Mouse (Mus musculus) kidney, postnatal 0 days (tissue): Measurements from ENCODE around the gene Lekr1. TPM values are rescaled to one million over a fixed set of nuclear protein-coding genes. Genes with fewer than 3 reads are reported as not detected.

ENCODE experiments used
- ATAC-seq: fragments of 200-750 bp; cut with Nextera tagmentation; replicated peaks from 2 replicates; pipeline ENCODE4 v1.8.0; 2017; ENCODE audit warnings: low read depth, moderate number of reproducible peaks, moderate TSS enrichment, moderate library complexity; ENCODE audit not compliant: low FRiP score
- DNase-seq: peaks from one replicate; pipeline ENCODE4 v3.0.0-alpha.2; 2016; ENCODE audit warnings: low spot score
- H3K27ac ChIP-seq: fragments of 300-500 bp; sonication (generic); 2 replicates; pipeline ENCODE4 v1.5.1; 2014; ENCODE audit warnings: mild to moderate bottlenecking
- H3K27me3 ChIP-seq: fragments of 300-500 bp; sonication (generic); 2 replicates; pipeline ENCODE4 v1.6.1; 2014; ENCODE audit warnings: low read length, mixed read lengths; ENCODE audit not compliant: insufficient read depth
- H3K36me3 ChIP-seq: fragments of 300-500 bp; sonication (generic); 2 replicates; pipeline ENCODE4 v1.6.1; 2014; ENCODE audit warnings: low read length, mixed read lengths; ENCODE audit not compliant: insufficient read depth
- H3K4me1 ChIP-seq: fragments of 300-500 bp; sonication (generic); replicated peaks from 2 replicates; pipeline ENCODE4 v1.6.1; 2014; ENCODE audit warnings: antibody characterized with exemption, low read length, mixed read lengths; ENCODE audit not compliant: insufficient read depth
- H3K4me2 ChIP-seq: fragments of 300-500 bp; sonication (generic); 2 replicates; pipeline ENCODE4 v1.6.1; 2014; ENCODE audit warnings: mild to moderate bottlenecking, low read length, moderate library complexity, mixed read lengths
- H3K4me3 ChIP-seq: fragments of 300-500 bp; sonication (generic); replicated peaks from 2 replicates; pipeline ENCODE4 v1.5.1; 2014; ENCODE audit warnings: low read depth, low read length
- H3K9ac ChIP-seq: fragments of 300-500 bp; sonication (generic); 2 replicates; pipeline ENCODE4 v1.6.1; 2014; ENCODE audit warnings: low read depth, low read length
- H3K9me3 ChIP-seq: fragments of 300-500 bp; sonication (generic); replicated peaks from 2 replicates; pipeline ENCODE4 v1.6.1; 2016; ENCODE audit warnings: low read length, inconsistent platforms, mixed read lengths
- CTCF ChIP-seq: IDR thresholded peaks from 2 replicates; pipeline ENCODE4 v1.5.1; 2016; ENCODE audit warnings: antibody characterized with exemption, low read depth, mild to moderate bottlenecking, moderate library complexity
- WGBS: fragments of 180-500 bp; shearing (Covaris S2); extraction: QIAGEN DNeasy Blood & Tissue Kit; methylation state at CpG from one replicate; pipeline ENCODE4 v1.1.7; 2014; 5-methylcytosine and 5-hydroxymethylcytosine counted together
- polyA plus RNA-seq: library from polyadenylated mRNA; unstranded; fragments of >200 nt; fragmentation: Nextera tagmentation; extraction: Ambion mirVana; gene quantifications from 2 replicates; pipeline ENCODE4 v1.2.1, GENCODE M21; 2015

Gene Lekr1
- polyA plus RNA-seq, 1 experiment from 2014 or later: 6.9 TPM

GRCm38 (mm10) chr3:65627021-65627706 is 38.9 kb upstream of the Lekr1 start:
- Histone ChIP-seq H3K4me1 (no peaks in the 10 kb centered on the region), H3K4me2 (no peak overlapping the region), H3K36me3 (no peaks in the 10 kb centered on the region), H3K27me3 (no peaks in the 10 kb centered on the region), H3K9me3 (no peaks in the 10 kb centered on the region), H3K4me3 (no peak overlapping the region), H3K9ac (no peak overlapping the region), H3K27ac (no peak overlapping the region)
- no peak for ATAC-seq
- 87% methylated on average over 6 of the region's 6 CpGs for WGBS
- DNase-seq: no peak
- TF ChIP-seq CTCF: no peak

GRCm38 (mm10) chr3:65627707-65628028 is 38.4 kb upstream of the Lekr1 start:
- no peak for DNase-seq
- no peaks in the 10 kb centered on the region for H3K36me3 ChIP-seq
- no peak for ATAC-seq
- H3K4me2 ChIP-seq: no peak overlapping the region
- H3K9me3 ChIP-seq: no peaks in the 10 kb centered on the region
- no peak overlapping the region for H3K9ac ChIP-seq
- H3K27me3 ChIP-seq: no peaks in the 10 kb centered on the region
- WGBS: 91% methylated on average over 2 of the region's 2 CpGs
- H3K4me1 ChIP-seq: no peaks in the 10 kb centered on the region
- TF ChIP-seq CTCF: no peak
- H3K4me3 ChIP-seq: no peak overlapping the region
- H3K27ac ChIP-seq: no peak overlapping the region

GRCm38 (mm10) chr3:65629565-65630112 is 36.4 kb upstream of the Lekr1 start:
- Histone ChIP-seq H3K9ac (no peak overlapping the region), H3K27ac (no peak overlapping the region), H3K9me3 (no peaks in the 10 kb centered on the region), H3K4me2 (no peak overlapping the region), H3K4me1 (no peaks in the 10 kb centered on the region), H3K36me3 (no peaks in the 10 kb centered on the region), H3K4me3 (no peak overlapping the region), H3K27me3 (no peaks in the 10 kb centered on the region)
- no peak for TF ChIP-seq CTCF
- DNase-seq (no peak), ATAC-seq (no peak)
- 78% methylated on average over 9 of the region's 9 CpGs for WGBS

- ATAC-seq (no peak), DNase-seq (no peak)
- no peaks in the 10 kb centered on the region for H3K27me3 ChIP-seq
- TF ChIP-seq CTCF: no peak
- no peak overlapping the region for H3K4me3 ChIP-seq
- WGBS: 53% methylated on average over 4 of the region's 4 CpGs
- no peak overlapping the region for H3K9ac ChIP-seq
- no peaks in the 10 kb centered on the region for H3K36me3 ChIP-seq
- no peak overlapping the region for H3K27ac ChIP-seq
- H3K4me2 ChIP-seq: no peak overlapping the region
- no peaks in the 10 kb centered on the region for H3K9me3 ChIP-seq
- peaks cover 3% of the 10 kb centered on the region; the same call in 1 of the 2 replicates for H3K4me1 ChIP-seq
These were observed 32.4 kb upstream of the Lekr1 start for GRCm38 (mm10) chr3:65633604-65634003.

GRCm38 (mm10) chr3:65635983-65636382 is 30.0 kb upstream of the Lekr1 start:
- no peaks in the 10 kb centered on the region for H3K36me3 ChIP-seq
- H3K4me2 ChIP-seq: no peak overlapping the region
- H3K27ac ChIP-seq: no peak overlapping the region
- H3K9me3 ChIP-seq: no peaks in the 10 kb centered on the region
- ATAC-seq (no peak), DNase-seq (no peak)
- no peak overlapping the region for H3K9ac ChIP-seq
- H3K27me3 ChIP-seq: no peaks in the 10 kb centered on the region
- peaks cover 3% of the 10 kb centered on the region; the same call in 1 of the 2 replicates for H3K4me1 ChIP-seq
- no peak overlapping the region for H3K4me3 ChIP-seq
- TF ChIP-seq CTCF: no peak
- WGBS: 28% methylated on average over 9 of the region's 9 CpGs

GRCm38 (mm10) chr3:65637313-65637712 is 28.7 kb upstream of the Lekr1 start:
- Histone ChIP-seq H3K36me3 (no peaks in the 10 kb centered on the region), H3K9me3 (no peaks in the 10 kb centered on the region), H3K27me3 (no peaks in the 10 kb centered on the region), H3K4me2 (no peak overlapping the region), H3K27ac (no peak overlapping the region), H3K4me3 (no peak overlapping the region), H3K9ac (no peak overlapping the region), H3K4me1 (peaks cover 3% of the 10 kb centered on the region; the same call in 1 of the 2 replicates)
- DNase-seq (peak; percentile 78), ATAC-seq (no peak)
- TF ChIP-seq CTCF: no peak
- WGBS: 55% methylated on average over 7 of the region's 7 CpGs

- Histone ChIP-seq H3K9ac (no peak overlapping the region), H3K27ac (no peak overlapping the region), H3K4me3 (no peak overlapping the region), H3K36me3 (no peaks in the 10 kb centered on the region), H3K9me3 (no peaks in the 10 kb centered on the region), H3K27me3 (no peaks in the 10 kb centered on the region), H3K4me1 (peaks cover 3% of the 10 kb centered on the region; the same call in 1 of the 2 replicates), H3K4me2 (no peak overlapping the region)
- peak; percentile 25 for DNase-seq
- no peak for ATAC-seq
- WGBS: 62% methylated on average over 11 of the region's 11 CpGs
- TF ChIP-seq CTCF: no peak
These were observed 27.1 kb upstream of the Lekr1 start for GRCm38 (mm10) chr3:65638896-65639295.
